Mouse (Mus musculus) heart, postnatal 10 days (tissue): Measurements from ENCODE around the gene Dctpp1. TPM values are rescaled to one million over a fixed set of nuclear protein-coding genes. Genes with fewer than 3 reads are reported as not detected.

ENCODE experiments used
- DNase-seq, 2 experiments: peaks; one replicate each; pipeline ENCODE4 v3.0.0; 2021
- intact Hi-C: fragments of 180-260 bp; cut with DNase I; formaldehyde crosslinking; loops from one replicate; pipeline ENCODE4 v1.15.1; 2025
- total RNA-seq, 2 experiments: library from RNA; stranded (reverse); gene quantifications; 2 replicates each; pipeline ENCODE4 v1.2.3; 2021

Dctpp1 gene
- total RNA-seq, 2 experiments from 2014 or later = 45.2 to 48.5 TPM

DNA sequence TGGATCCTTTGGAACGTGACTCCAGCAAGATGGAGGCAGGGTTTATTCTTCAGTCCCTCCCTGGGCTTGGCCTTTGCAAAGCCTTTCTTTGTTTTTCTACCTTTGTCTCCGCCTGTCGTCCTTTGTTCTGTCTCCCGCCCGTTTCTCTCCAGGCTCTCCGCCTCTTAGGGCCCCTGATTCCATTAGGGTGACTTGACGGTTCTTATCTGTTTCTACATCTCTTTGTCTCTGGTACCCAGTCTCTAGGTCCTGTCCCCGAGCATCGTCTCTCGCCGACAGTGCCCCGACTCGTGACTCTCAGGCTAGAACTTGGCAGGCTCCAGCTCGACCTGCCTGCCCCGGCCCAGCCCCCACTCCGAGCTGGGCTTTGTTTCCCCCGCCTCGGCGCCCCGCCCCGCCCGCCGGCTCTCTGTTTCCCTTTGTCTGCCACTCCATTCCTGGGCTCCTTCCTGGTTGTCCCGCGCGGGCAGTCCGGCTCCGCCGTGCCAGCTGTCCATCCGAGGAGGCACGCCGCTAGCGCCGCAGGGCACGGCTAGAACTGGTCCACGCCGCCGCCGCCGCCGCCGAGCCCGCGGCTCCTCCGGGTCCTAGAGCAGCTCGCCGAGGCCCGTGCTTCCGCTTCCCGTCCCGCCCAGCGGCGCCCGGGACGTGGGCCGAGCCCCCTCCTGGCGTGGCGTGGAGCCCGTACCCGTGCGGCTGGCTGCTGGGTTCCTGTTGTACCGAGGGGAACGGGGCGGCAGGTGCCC is 27.7 kb downstream of the Dctpp1 start, which contains the start of the genes Zfp553 and Sept1:
Gene Zfp553 (plus strand): TSS at position 440 of the 746 bp plus-strand sequence.
Gene Sept1 (minus strand): TSS at position 509 of the 746 bp plus-strand sequence.
- intact Hi-C loops = no loop called here
- peak; percentile 90 to 91 for DNase-seq

DNA sequence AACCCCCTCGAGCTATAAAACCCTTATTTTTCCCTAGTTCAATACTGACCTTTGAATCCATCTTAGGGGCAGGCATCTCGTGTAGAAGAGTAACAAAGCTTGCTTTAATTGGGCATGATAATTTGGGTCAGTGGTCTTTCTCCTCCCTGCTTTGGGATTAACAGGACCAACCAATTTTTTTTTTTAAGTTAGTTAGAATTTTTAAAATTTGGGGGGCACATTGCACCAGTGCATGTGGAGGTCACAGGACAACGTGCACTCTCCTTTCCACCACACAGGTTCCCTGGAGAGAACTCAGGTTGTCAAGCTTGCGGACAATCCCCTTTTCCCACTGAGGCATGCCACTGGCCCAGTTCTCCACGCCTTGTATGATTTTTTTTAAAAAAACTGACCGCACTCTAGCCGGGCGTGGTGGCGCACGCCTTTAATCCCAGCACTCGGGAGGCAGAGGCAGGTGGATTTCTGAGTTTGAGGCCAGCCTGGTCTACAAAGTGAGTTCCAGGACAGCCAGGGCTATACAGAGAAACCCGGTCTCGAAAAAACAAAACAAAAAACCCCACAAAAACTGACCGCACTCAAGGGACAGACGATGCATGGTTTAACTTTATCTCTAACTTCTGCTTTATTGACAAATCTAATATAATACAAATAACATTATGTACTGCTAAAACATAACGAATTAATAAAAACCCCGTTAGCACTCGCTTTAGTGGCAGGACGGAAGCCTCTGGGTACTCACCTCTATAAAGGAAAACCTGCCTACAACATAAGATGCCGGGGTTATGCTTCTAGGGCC is 28.5 kb downstream of the Dctpp1 start:
- intact Hi-C loops = no loop called here
- no peak for DNase-seq

DNA sequence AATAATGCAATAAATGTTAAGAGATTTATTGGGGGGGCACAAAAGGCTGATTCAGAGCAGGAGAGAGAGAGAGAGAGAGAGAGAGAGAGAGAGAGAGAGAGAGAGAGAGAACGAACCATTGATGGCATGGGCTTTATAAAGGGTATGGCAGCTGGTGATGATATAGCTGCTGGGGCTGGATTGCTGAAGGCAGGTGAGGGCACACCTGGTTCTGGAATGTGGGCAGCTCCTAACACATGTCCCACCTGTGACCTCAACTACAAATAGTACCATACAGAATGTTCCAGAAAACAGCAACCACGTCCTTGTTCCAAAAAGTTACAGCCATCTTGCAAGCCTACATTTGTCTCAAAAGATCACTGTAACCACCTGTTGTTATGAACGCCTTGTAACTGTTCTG is 29.1 kb downstream of the Dctpp1 start:
- intact Hi-C loops = no loop called here
- no peak for DNase-seq

DNA sequence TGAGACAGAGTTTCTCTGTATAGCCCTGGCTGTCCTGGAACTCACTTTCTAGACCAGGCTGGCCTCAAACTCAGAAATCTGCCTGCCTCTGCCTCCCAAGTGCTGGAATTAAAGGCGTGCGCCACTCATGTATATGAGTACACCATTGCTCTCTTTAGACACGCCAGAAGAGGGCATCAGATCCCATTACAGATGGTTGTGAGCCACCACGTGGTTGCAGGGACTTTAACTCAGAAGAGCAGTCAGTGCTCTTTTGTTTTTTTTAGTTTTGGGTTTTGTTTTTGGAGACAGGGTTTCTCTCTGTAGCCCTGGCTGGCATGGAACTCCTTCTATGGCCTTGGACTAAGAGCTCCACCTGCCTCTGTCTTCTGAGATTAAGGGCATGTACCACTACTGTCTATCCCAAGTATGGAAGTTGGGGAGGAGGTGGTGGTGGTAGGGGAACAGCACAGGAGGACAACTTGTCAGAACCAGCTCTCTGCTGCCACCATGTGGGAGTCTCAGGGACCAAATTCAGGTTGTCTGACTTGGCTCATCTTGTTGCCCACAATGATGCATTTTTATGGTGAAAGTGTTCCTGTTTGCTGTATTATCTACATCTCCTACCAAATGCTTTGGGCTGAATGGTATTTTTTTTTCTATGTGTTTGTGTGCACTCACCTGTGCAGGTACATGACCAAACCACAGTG is 31.8 kb downstream of the Dctpp1 start:
- intact Hi-C loops = loop anchor here (2.0 to 5.0 kb wide), 2 partner anchors 14 to 96 kb away; no protein-coding TSS in a partner anchor
- peak; percentile 84 to 92 for DNase-seq

DNA sequence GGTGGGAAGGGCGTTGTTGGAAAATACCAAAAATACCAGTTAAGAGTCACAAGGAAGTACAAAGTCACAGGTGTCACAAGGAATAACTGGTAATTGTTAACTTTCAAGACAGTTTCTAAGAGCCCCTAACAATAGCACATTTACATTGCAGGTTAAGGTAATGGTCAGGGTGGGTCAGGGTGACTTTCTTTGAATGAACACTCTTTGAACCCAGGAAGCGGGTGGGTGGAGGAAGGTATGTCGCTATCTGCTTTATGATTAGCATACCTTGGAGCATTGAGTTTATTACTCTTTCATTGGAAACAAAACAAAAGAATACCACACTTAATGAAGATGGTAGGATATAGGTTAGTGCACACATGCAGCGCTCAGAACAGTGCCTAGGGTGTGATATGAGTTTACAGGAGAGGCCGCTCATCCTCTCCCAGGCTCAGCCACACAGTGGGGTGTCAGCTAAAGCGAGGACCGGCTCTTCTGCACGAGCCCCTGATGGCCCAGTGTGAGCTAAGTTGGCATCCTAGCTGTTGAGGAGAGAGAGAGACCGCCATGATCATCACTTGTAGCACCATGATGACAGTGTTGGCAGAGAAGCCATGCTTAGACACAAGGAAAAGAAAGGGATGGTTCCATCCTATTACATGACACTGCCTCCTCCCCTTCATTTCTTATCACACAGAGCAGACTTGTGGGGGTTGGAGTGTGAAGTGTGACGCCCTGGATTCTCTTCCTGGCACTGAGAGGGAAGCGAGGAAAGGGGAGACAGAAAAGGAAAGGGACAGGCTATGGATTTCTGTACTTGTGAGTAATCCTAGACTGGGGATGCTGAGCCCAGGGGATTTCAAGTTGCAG is 35.1 kb downstream of the Dctpp1 start:
- no peak for DNase-seq
- intact Hi-C loops = loop anchor here (5.0 kb wide), 1 partner anchor 93 kb away; no protein-coding TSS in a partner anchor

DNA sequence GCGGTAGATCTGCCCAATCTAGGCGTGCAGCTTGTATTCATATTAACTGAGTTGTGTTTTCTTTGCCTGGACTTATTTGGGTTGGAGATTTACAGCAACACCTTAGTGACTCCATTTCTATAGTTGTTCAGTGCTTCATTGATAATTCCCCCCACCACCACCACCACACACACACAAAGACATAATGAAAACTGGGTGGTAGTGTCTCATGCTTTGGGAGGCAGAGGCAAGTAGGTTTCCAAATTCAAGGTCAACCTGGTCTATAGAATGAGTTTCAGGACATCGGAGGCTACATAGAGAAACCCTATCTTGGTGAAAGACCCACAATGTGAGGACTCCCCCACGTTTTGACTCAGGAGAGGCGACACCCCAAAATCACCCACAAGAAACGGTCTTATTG is 35.9 kb downstream of the Dctpp1 start:
- intact Hi-C loops = loop anchor here (5.0 kb wide), 1 partner anchor 92 kb away; no protein-coding TSS in a partner anchor
- DNase-seq = no peak

DNA sequence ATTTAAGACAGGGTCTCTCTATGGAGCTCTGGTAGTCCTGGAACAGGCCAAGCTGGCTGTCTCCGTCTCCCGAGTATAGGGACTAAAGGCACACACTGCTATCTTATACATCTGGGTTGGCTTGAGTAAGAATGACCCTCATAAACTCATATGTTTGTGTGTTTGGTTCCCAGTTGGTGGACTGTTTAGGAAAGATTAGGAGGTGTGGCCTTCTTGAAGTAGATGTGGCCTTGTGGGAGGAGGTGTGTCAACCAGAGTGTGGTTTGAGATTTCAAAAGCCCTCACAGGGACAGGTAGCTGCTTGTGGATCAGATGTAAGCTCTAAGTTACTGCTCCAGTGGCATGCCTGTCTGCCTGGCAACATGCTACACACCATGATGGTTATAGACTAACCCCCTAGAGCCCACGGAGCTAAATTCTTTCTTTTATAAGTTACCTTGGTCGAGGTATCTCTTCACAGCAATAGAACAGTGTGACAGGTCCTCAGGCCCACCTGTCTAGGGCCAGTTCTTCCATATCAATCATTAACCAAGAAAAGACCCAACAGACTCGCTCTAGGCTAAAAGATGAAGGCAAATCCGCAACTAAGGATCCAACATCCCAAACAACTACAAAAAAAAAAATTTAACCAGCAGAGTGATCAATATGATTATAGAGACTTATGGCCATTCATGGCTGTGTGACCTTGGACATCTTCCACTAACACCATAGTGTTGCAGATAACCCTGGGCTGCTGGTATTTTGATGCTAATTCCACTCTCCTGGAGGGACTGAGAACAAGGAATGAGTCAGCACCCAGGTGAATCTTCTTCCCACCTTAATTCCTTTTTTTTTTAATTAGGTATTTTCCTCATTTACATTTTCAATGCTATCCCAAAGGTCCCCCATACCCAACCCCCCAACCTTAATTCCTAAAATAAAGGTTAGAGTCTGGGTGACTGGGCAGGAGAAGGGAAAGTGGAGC is 36.7 kb downstream of the Dctpp1 start:
- intact Hi-C loops = no loop called here
- DNase-seq = no peak

DNA sequence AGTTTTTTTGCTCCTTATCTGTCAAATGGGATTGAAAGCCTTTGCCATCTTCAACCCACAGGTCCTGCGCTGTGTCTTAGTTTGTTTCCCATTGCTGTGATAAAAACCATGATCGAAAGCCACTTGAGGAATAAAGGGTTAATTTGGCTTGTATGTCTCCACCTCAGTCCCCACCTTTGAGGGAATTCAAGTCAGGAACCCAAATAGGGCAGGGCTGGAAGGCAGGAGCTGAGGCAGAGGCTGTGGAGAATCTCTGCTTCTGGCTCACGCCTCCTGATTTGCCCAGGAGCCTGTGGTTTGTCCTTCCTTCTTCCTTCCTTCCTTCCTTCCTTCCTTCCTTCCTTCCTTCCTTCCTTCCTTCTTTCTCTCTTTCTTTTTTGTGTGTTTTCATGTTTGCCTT is 37.4 kb downstream of the Dctpp1 start:
- intact Hi-C loops = no loop called here
- DNase-seq = no peak

DNA sequence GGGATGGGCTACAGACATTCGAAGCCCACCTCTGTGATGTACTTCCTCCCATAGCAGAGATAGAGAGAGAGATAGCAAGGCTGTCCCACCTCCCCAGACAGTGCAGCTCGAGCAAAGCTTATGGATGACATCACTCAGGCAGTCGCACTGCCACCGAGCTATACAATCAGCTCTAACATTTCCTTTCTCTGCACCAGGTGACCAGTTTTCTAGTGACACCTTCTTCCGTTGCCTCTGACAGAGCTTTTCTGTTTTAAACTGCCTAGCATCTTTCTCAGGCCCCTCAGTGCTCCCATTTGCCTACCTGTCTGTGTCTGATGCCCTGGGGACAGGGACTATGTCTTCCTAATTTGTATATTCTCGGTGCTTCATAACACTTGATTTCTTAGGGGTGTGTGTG is 40.1 kb downstream of the Dctpp1 start:
- intact Hi-C loops = no loop called here
- no peak for DNase-seq

DNA sequence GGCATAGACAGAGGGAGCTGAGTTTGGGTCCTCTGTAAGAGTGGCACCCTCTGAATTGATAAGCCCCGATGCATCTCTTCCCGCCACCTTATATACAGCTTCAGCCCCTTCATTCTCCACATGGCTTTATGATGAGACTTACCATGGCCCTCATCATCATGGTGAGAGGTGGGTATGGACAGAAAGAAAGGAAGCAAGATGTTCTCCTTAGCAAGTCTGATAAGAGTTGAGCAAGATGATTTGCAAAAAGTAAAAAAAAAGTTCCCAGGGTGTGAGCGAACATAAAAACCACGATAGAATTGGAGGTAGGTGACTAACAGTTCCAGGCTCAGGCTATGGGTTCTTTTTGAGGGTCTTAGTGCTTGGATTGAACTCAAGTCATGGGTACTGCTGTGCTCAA is 41.8 kb downstream of the Dctpp1 start:
- DNase-seq = no peak
- intact Hi-C loops = no loop called here

DNA sequence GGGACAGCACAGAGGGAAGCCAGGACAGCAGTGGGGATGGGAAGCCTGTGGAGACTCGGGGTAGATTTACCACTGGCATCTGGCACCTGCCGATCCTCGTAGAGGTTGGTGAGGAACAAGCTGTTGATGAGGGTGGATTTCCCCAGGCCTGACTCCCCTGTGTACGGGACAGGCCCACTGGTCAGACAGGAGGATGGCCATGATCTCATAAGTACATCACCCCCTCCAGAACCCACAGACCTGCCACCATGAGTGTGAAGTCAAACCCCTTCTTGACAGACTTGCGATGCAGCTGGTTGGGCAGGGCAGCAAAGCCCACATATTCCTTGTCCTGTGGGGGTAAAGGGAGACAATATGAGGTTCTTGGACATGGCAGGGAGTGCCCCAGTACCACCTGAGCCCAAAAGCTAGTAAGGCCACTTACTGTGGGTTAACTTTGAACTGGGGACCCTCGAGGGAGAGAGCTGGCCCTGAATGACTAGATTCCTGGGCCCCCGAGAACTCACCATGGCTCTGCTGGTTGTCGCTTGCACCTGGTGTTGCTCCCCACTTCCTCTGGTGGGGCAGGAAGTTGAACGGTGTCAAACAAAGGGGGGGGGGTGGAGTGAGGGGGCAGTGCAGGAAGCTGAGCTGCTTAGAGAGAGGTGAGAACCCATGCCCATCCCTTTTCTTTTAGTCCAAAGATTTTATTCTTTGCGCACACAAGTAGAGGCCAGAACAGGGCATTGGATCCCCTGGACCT is 42.4 kb downstream of the Dctpp1 start:
- intact Hi-C loops = no loop called here
- no peak for DNase-seq

DNA sequence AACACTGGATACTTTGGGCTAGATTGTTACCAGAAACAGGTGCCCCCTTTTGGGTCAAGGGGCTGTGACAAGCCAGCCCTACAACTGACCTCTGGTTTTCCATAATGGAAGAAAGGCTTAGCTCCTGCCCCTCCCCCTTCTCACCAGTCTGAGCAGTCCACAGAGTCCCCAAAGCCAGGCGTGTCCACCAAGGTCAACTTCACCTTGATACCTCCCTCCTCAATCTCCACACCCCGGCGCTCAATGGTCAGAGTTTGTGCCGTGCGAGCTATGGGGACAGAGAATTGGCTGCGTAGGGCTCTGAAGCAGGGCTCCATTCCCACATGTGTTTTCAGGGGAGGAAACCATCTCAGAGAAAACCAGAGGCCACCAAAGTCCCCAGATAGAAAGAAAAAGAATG is 43.0 kb downstream of the Dctpp1 start:
- intact Hi-C loops = no loop called here
- no peak for DNase-seq

DNA sequence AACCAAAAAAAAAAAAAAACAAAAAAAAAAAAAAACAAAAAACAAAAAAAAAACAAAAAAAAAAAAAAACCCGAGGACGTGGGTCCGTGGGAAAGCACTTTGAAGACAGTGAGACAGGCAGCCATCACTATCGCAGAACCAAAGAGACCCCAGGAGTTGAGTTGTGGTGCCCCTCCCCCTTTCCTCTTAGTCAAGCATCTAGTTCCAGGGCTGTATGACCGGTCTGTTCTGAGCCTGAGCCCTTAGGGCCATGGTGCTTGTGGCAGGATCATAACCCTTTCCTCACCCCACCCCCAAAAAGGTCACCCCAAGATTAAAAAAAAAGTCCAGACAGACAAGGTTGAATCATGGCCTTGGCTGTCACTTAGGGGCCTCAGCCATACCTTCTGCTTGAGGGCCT is 44.2 kb downstream of the Dctpp1 start:
- intact Hi-C loops = no loop called here
- DNase-seq = no peak

DNA sequence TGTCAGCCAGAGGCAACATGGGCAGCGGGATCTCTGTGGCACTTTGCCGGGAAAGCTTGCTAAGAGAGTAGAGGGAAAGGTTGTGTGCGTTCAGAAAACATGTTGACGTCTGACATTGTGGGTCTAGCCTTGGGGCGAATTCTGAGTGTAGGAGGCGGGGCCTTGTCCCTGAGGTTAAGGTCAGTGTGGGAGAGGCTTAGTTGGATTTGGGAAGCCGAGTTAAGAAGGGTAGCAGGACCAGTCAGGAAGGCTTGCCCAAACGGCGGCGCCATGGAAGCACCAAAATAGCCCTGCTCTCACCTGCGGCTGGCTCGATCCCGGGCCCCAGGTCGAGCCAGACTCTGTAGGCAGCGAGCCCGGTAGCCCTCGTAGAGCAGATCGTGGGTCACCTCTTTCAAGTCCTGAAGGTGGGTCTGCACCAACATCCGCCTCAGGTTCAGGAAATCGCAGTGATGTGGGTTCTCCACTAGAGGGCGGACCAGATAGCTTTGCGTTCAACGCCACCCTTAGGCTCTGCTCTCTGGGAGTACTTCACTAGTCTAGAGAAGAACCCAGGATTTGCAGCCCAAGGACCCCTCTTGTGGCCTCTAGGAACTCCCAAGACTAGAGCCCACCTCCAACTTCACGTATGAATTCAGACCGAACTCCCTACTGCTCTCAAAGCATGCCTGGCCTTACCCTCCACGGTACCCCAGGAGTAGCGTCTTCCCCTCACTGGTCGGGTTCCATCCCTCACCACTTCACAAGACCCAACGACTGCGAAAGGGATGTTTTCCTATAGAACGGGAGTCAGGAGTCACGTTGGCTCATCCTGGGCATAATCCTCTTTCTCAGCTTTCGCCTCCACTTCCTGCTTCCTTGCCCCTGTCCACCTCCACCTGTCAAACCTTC is 45.3 kb downstream of the Dctpp1 start:
- peak; percentile 79 to 84 for DNase-seq
- intact Hi-C loops = loop anchor here (2.0 kb wide), 1 partner anchor 14 kb away; no protein-coding TSS in a partner anchor

DNA sequence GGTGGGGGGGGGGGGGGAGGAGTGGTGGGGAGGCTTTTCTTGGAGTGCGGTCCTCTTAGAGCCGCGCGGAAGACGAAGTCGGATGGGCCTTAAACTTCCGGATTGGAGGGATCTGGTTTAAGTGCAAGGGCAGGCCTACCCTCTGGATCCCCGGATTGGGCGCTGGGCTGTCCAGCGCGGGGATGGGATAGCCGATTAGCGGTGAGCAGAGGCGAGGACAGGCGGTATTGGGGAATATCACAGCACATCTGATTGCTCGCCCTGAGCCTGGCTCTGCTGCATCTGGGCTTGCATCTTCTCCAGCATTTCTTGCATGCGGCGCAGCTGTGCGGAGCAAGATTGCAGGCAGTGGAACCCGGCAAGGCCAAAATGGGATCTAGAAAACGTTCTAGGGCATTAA is 46.0 kb downstream of the Dctpp1 start:
- DNase-seq = no peak
- intact Hi-C loops = loop anchor here (2.0 kb wide), 1 partner anchor 14 kb away; no protein-coding TSS in a partner anchor

DNA sequence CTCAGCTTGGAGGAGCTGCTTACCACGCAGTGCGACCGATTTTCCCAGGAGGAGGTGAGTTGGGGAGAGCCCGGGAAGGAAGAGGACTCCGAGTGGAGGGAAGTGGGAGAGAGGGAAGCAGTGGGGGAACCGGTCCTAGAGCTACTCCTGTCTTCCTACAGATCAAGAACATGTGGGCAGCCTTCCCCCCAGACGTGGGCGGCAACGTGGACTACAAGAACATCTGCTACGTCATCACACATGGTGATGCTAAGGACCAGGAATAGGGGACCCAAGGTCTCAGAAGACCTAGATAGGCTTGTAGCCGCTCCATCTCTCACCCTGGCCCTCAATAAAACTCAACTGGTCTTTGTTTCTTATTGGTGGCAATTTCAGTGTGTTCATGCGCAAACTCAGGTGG is 46.6 kb downstream of the Dctpp1 start:
- intact Hi-C loops = loop anchor here (2.0 kb wide), 1 partner anchor 15 kb away; no protein-coding TSS in a partner anchor

DNA sequence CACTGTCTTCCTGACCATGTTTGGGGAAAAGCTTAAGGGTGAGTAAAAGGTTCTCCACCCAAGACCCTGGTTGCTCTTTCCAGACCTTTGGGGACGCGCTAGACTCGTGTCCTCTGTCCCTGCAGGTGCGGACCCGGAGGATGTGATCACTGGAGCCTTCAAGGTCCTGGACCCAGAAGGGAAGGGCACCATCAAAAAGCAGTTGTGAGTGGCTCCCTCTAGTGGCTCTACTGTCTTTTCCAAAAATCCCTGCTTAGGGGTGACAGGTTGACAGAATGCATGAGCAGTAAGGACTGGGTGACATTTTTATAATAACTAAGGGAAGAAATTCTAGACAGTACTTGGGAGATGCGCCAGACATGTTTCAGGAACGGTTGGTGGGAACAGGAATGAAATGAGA is 47.0 kb downstream of the Dctpp1 start:
- intact Hi-C loops = no loop called here
- peak in 1 of 2 experiments; percentile 66 for DNase-seq

More for the DNA sequence above, 46.6 kb downstream of the Dctpp1 start:
- DNase-seq = no peak
